Mouse (Mus musculus) retina, embryonic 14.5 days (tissue): ENCODE measurements around the gene Gm49321.

Source experiments
- DNase-seq: peaks from one replicate; pipeline ENCODE4 v3.0.0-alpha.2; 2015; ENCODE audit warnings: low spot score

Gm49321 gene

GRCm38 (mm10) chr12:74014739-74015270 is 77.4 kb downstream of the Gm49321 start:
- DNase-seq = peak; percentile 77

GRCm38 (mm10) chr12:74015491-74015890 is 78.0 kb downstream of the Gm49321 start:
- DNase-seq = no peak
